Mouse (Mus musculus): ENCODE results near the gene Slc46a3. TPM values are rescaled to one million over a fixed set of nuclear protein-coding genes. Genes with fewer than 3 reads are reported as not detected.

Gene Slc46a3
- total RNA-seq, 2 experiments from 2014 or later, result 5.5 to 8.8 TPM

GRCm38 (mm10) chr5:147828846-147829245, 65.8 kb downstream of the Slc46a3 start:
- no peak for DNase-seq (ENCODE audit: extremely low spot score in 1 of 2, low spot score in 2 of 2)
- intact Hi-C loops (cut with DNase I), result no loop called here
- Histone ChIP-seq H3K27ac (no peak overlapping the region), H3K4me3 (no peak overlapping the region)
- no peak for TF ChIP-seq CTCF (IDR thresholded peaks at IDR 0.05)

Other genes with a start within 250 kb of the Slc46a3 start
- gene Flt1, start 168.8 kb downstream of the Slc46a3 start, total RNA-seq (2021), result 10 to 100 TPM; 35.2 to 37.9 TPM
- 100 to 1,000 TPM; 186 to 206 TPM for gene Pomp, start 34.4 kb downstream of the Slc46a3 start, total RNA-seq (2021)
- 10 to 100 TPM; 38.4 to 42.0 TPM for gene Mtus2, start 62.5 kb upstream of the Slc46a3 start, total RNA-seq (2021)